Mouse (Mus musculus) spleen, adult 2 months (tissue): Measurements from ENCODE around the gene Tln1. TPM values are rescaled to one million over a fixed set of nuclear protein-coding genes. Genes with fewer than 3 reads are reported as not detected.
A peak's percentile ranks its signal among the peaks of the same experiment; 100 is the strongest.

Experiments used
- DNase-seq, 2 experiments: peaks; one replicate each; pipeline versions ENCODE4 v3.0.0 to v3.0.0-alpha.2; 2012 to 2021; ENCODE audit warnings: low spot score in 2 of 2, low read depth in 1 of 2
- H3K27ac ChIP-seq: fragments of 200-500 bp; 2 replicates; pipeline ENCODE4 v1.5.1; 2012; ENCODE audit warnings: low read length, inconsistent platforms; ENCODE audit not compliant: insufficient read depth
- H3K27me3 ChIP-seq: fragments of 200-500 bp; 2 replicates; pipeline ENCODE4 v1.6.1; 2012; ENCODE audit warnings: mild to moderate bottlenecking, moderate library complexity, low read length, inconsistent platforms; ENCODE audit not compliant: control insufficient read depth, insufficient read depth
- H3K36me3 ChIP-seq: fragments of 200-500 bp; 2 replicates; pipeline ENCODE4 v1.6.1; 2012; ENCODE audit warnings: mild to moderate bottlenecking, low read length, inconsistent platforms; ENCODE audit not compliant: control insufficient read depth, insufficient read depth
- H3K4me1 ChIP-seq: fragments of 200-500 bp; 2 replicates; pipeline ENCODE4 v1.6.1; 2011; ENCODE audit warnings: inconsistent platforms; ENCODE audit not compliant: control insufficient read depth, insufficient read depth, insufficient read length
- H3K4me3 ChIP-seq: fragments of 200-500 bp; 2 replicates; pipeline ENCODE4 v1.5.1; 2011; ENCODE audit warnings: mild to moderate bottlenecking, inconsistent platforms; ENCODE audit not compliant: insufficient read depth, insufficient read length; ENCODE audit errors: extremely low read depth
- CTCF ChIP-seq: fragments of 200-500 bp; IDR thresholded peaks from 2 replicates; pipeline ENCODE4 v1.5.1; 2011; ENCODE audit warnings: mild to moderate bottlenecking, inconsistent platforms; ENCODE audit not compliant: insufficient read depth, insufficient read length, insufficient replicate concordance; ENCODE audit errors: extremely low read depth
- POLR2A ChIP-seq: fragments of 200-500 bp; IDR thresholded peaks from 2 replicates; pipeline ENCODE4 v1.6.1; 2011; ENCODE audit warnings: low read depth, low read length, inconsistent platforms
- WGBS: fragments of 180-500 bp; shearing (Covaris S2); methylation state at CpG from one replicate; pipeline ENCODE4 v1.1.7; 2018; 5-methylcytosine and 5-hydroxymethylcytosine counted together
- polyA plus RNA-seq: library from polyadenylated mRNA; depleted of rRNA; stranded (reverse); fragments of >200 nt; gene quantifications from 2 replicates; pipeline ENCODE4 v1.2.3, GENCODE M21; 2012

The Tln1 gene
- polyA plus RNA-seq, 1 experiment = 163 TPM

- Histone ChIP-seq H3K27me3 (no peaks in the 10 kb centered on the region), H3K4me3 (peak overlapping the region; percentile 85), H3K27ac (peak overlapping the region; percentile 79), H3K36me3 (peaks cover 25% of the 10 kb centered on the region), H3K4me1 (peaks cover 19% of the 10 kb centered on the region; the same call in 1 of the 2 replicates)
- DNase-seq = no peak
- no peak for TF ChIP-seq POLR2A
- TF ChIP-seq CTCF = no peak
- WGBS = 3% methylated on average over 22 of the region's 22 CpGs
Observed at GRCm38 (mm10) chr4:43562769-43563600, 494 bp upstream of the Tln1 start.

- Histone ChIP-seq H3K4me3 (peak overlapping the region; percentile 85), H3K4me1 (peaks cover 25% of the 10 kb centered on the region; the same call in 1 of the 2 replicates), H3K27me3 (no peaks in the 10 kb centered on the region), H3K27ac (peak overlapping the region; percentile 91), H3K36me3 (peaks cover 12% of the 10 kb centered on the region; the same call in 1 of the 2 replicates)
- TF ChIP-seq CTCF = no peak
- TF ChIP-seq POLR2A = no peak
- under 1% methylated on average over 16 of the region's 16 CpGs for WGBS
- no peak for DNase-seq
Observed at GRCm38 (mm10) chr4:43561436-43561996, 975 bp downstream of the Tln1 start.

- DNase-seq = no peak
Observed at GRCm38 (mm10) chr4:43560976-43561375, 1.5 kb downstream of the Tln1 start.

GRCm38 (mm10) chr4:43560243-43560611 is 2.3 kb downstream of the Tln1 start:
- peak in 1 of 2 experiments; percentile 42 for DNase-seq
- no peak for TF ChIP-seq CTCF
- 2% methylated on average over 6 of the region's 6 CpGs for WGBS
- H3K27ac ChIP-seq = peak overlapping the region; percentile 76
- peak overlapping the region; percentile 64 for H3K4me3 ChIP-seq
- no peaks in the 10 kb centered on the region for H3K27me3 ChIP-seq
- peaks cover 14% of the 10 kb centered on the region for H3K36me3 ChIP-seq
- peaks cover 25% of the 10 kb centered on the region; the same call in 1 of the 2 replicates for H3K4me1 ChIP-seq

More at GRCm38 (mm10) chr4:43560976-43561375, 1.5 kb downstream of the Tln1 start:
- H3K27me3 ChIP-seq = no peaks in the 10 kb centered on the region
- peak overlapping the region; percentile 91 for H3K27ac ChIP-seq
- 4% methylated on average over 2 of the region's 2 CpGs for WGBS
- H3K4me1 ChIP-seq = peaks cover 25% of the 10 kb centered on the region; the same call in 1 of the 2 replicates
- H3K36me3 ChIP-seq = peaks cover 13% of the 10 kb centered on the region
- TF ChIP-seq CTCF (no peak), POLR2A (no peak)
- peak overlapping the region; percentile 64 for H3K4me3 ChIP-seq

GRCm38 (mm10) chr4:43559519-43560242 is 2.8 kb downstream of the Tln1 start:
- 19% methylated on average over 13 of the region's 13 CpGs for WGBS
- Histone ChIP-seq H3K27me3 (no peaks in the 10 kb centered on the region), H3K4me1 (peaks cover 25% of the 10 kb centered on the region; the same call in 1 of the 2 replicates), H3K4me3 (peak overlapping the region; percentile 64; the same call in 1 of the 2 replicates), H3K27ac (peak overlapping the region; percentile 76), H3K36me3 (peaks cover 18% of the 10 kb centered on the region)
- no peak for DNase-seq
- TF ChIP-seq CTCF = no peak
- no peak for TF ChIP-seq POLR2A

- peak overlapping the region; percentile 77 for H3K27ac ChIP-seq
- no peaks in the 10 kb centered on the region for H3K27me3 ChIP-seq
- H3K36me3 ChIP-seq = peaks cover 26% of the 10 kb centered on the region
- H3K4me1 ChIP-seq = peaks cover 25% of the 10 kb centered on the region; the same call in 1 of the 2 replicates
- DNase-seq = peak; percentile 23 to 71
- TF ChIP-seq POLR2A = no peak
- no peak for TF ChIP-seq CTCF
- H3K4me3 ChIP-seq = peak overlapping the region; percentile 32; the same call in 1 of the 2 replicates
- 9% methylated on average over 13 of the region's 13 CpGs for WGBS
Observed at GRCm38 (mm10) chr4:43558631-43559356, 3.7 kb downstream of the Tln1 start.
